Mouse (Mus musculus): Measurements from ENCODE around the gene Lyzl4.
A peak's percentile ranks its signal among the peaks of the same experiment; 100 is the strongest.

Gene Lyzl4

GRCm38 (mm10) chr9:121653668-121654067 is 11.8 kb upstream of the Lyzl4 start:
- no peak for DNase-seq (ENCODE audit: low read depth in 1 of 2, low spot score in 2 of 2)

GRCm38 (mm10) chr9:121647026-121647425 is 5.1 kb upstream of the Lyzl4 start:
- no peak for DNase-seq (ENCODE audit: low read depth in 1 of 2, low spot score in 2 of 2)

GRCm38 (mm10) chr9:121644855-121645254 is 3.0 kb upstream of the Lyzl4 start:
- DNase-seq (ENCODE audit: low read depth in 1 of 2, low spot score in 2 of 2) = no peak

GRCm38 (mm10) chr9:121642401-121643181 is 695 bp upstream of the Lyzl4 start, which contains the start of gene Vipr1:
Gene Vipr1, plus strand, starts transcription at chr9:121642716.
- DNase-seq (ENCODE audit: low read depth in 1 of 2, low spot score in 2 of 2) = no peak

- DNase-seq (ENCODE audit: low read depth in 1 of 2, low spot score in 2 of 2) = no peak
Measured at GRCm38 (mm10) chr9:121641235-121641915, 521 bp downstream of the Lyzl4 start.

- DNase-seq (ENCODE audit: low read depth in 1 of 2, low spot score in 2 of 2) = no peak
Measured at GRCm38 (mm10) chr9:121639790-121640189, 2.1 kb downstream of the Lyzl4 start.

GRCm38 (mm10) chr9:121635835-121636576 is 5.9 kb downstream of the Lyzl4 start:
- DNase-seq (ENCODE audit: low read depth in 1 of 2, low spot score in 2 of 2) = no peak

- no peak for DNase-seq (ENCODE audit: low read depth in 1 of 2, low spot score in 2 of 2)
Measured at GRCm38 (mm10) chr9:121633306-121633705, 8.6 kb downstream of the Lyzl4 start.

GRCm38 (mm10) chr9:121632891-121633290 is 9.0 kb downstream of the Lyzl4 start:
- DNase-seq (ENCODE audit: low read depth in 1 of 2, low spot score in 2 of 2) = no peak

GRCm38 (mm10) chr9:121631946-121632345 is 9.9 kb downstream of the Lyzl4 start:
- DNase-seq (ENCODE audit: low read depth in 1 of 2, low spot score in 2 of 2) = peak; percentile 27 to 28

- no peak for DNase-seq (ENCODE audit: low read depth in 1 of 2, low spot score in 2 of 2)
Measured at GRCm38 (mm10) chr9:121630627-121631026, 11.3 kb downstream of the Lyzl4 start.

GRCm38 (mm10) chr9:121624920-121625319 is 17.0 kb downstream of the Lyzl4 start:
- no peak for DNase-seq (ENCODE audit: low read depth in 1 of 2, low spot score in 2 of 2)

GRCm38 (mm10) chr9:121623235-121623634 is 18.7 kb downstream of the Lyzl4 start:
- no peak for DNase-seq (ENCODE audit: low read depth in 1 of 2, low spot score in 2 of 2)

GRCm38 (mm10) chr9:121619441-121619840 is 22.5 kb downstream of the Lyzl4 start:
- no peak for DNase-seq (ENCODE audit: low read depth in 1 of 2, low spot score in 2 of 2)

- no peak for DNase-seq (ENCODE audit: low read depth in 1 of 2, low spot score in 2 of 2)
Measured at GRCm38 (mm10) chr9:121616471-121616870, 25.4 kb downstream of the Lyzl4 start.

- DNase-seq (ENCODE audit: low read depth in 1 of 2, low spot score in 2 of 2) = no peak
Measured at GRCm38 (mm10) chr9:121614241-121614757, 27.6 kb downstream of the Lyzl4 start.

- no peak for DNase-seq (ENCODE audit: low read depth in 1 of 2, low spot score in 2 of 2)
Measured at GRCm38 (mm10) chr9:121613192-121613591, 28.7 kb downstream of the Lyzl4 start.

GRCm38 (mm10) chr9:121609381-121609780 is 32.5 kb downstream of the Lyzl4 start:
- no peak for DNase-seq (ENCODE audit: low read depth in 1 of 2, low spot score in 2 of 2)

- DNase-seq (ENCODE audit: low read depth in 1 of 2, low spot score in 2 of 2) = no peak
Measured at GRCm38 (mm10) chr9:121606498-121607096, 35.3 kb downstream of the Lyzl4 start.

GRCm38 (mm10) chr9:121605414-121606278 is 36.2 kb downstream of the Lyzl4 start:
- no peak for DNase-seq (ENCODE audit: low read depth in 1 of 2, low spot score in 2 of 2)

All from monocyte, adult 2 months (primary cell).